15 mouse cellular contexts compared by ENCODE assay signal in the genomic region with DNA sequence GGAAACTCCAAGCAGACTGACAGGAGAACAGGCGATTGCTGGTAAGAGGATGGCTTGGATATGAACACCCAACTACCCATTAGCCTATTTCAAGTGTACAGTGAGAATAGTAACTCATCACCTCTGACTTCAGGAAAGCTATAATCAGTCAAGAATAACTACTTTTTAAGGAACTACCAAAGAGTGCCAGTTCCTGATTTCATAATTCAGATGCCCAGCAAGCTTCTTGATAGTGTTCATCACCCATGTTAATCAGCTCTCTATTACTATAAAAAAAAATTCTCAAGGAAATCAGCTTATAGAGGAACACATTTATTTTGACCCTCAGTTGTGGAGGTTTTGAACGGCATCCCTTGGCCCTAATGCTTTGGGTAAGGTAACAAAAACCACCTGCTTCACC.
"Had no signal": no experiment of that assay in that cellular context is flagged by ENCODE, and none has a peak within 500 bp of the region (broad histone marks: within the 10 kb centered on the region; RNA-seq: fewer than 3 reads in every experiment).

No protein-coding gene starts in this region.

- ATAC-seq: hindbrain, postnatal 0 days; intestine, embryonic 16.5 days; liver, embryonic 12.5 days had no signal

- DNase-seq: gastrocnemius, postnatal 14 days; gastrocnemius, postnatal 36 days; heart, adult 2 months; heart, postnatal 14 days; heart, postnatal 4 days; kidney, adult 11 months; kidney, adult 2 months; kidney, adult 9 months; kidney, postnatal 25 days; kidney, postnatal 4 days; layer of hippocampus, postnatal 36 days; left cerebral cortex, postnatal 4 days had no signal
